Mouse (Mus musculus) spleen, adult 10 weeks (tissue): ENCODE measurements around the gene Uox. TPM values are rescaled to one million over a fixed set of nuclear protein-coding genes. Genes with fewer than 3 reads are reported as not detected.

Source experiments
- polyA plus RNA-seq: library from polyadenylated mRNA; stranded (reverse); fragments of 350-450 nt; fragmentation: Illumina TruSeq; extraction: RNeasy Lipid Tissue Mini Kit (QIAGEN cat#74804); gene quantifications from one replicate; pipeline ENCODE4 v1.2.3, GENCODE M21; 2015; ENCODE audit warnings: low replicate concordance; ENCODE audit not compliant: insufficient read depth

Uox gene
- polyA plus RNA-seq, result not detected

DNA sequence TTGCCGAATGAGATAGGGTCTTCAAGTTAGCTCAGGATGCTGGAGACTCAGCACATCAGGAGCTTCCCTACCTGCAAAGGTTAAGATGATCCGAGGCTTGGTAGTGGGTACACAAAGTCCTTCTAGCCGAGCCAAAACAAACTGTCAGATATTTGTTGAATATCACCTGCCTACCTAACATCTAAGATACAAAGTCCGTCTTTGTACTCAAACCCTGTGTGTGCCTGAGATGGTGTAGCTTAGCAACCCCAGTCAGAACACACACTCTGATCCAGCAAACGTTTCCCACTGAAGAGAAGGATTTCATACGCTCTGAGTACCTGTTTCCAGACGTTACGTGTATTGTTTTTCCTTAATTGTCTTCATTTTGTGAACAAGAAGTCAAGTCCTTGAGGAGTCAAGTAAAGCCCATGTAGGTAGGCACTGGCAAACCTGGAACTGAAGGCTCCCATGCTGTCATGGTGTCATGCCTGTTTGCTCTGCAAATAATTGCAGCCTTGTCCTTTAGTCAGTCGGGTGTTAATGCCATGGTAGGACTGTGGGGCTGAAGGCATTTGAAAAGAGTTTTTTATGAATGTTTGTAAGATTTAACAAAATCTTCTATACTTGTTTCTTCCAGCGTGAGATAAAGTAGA lies at the start of gene Uox:
Uox (plus strand) TSS at position 279 of the 635 bp plus-strand sequence.

DNA sequence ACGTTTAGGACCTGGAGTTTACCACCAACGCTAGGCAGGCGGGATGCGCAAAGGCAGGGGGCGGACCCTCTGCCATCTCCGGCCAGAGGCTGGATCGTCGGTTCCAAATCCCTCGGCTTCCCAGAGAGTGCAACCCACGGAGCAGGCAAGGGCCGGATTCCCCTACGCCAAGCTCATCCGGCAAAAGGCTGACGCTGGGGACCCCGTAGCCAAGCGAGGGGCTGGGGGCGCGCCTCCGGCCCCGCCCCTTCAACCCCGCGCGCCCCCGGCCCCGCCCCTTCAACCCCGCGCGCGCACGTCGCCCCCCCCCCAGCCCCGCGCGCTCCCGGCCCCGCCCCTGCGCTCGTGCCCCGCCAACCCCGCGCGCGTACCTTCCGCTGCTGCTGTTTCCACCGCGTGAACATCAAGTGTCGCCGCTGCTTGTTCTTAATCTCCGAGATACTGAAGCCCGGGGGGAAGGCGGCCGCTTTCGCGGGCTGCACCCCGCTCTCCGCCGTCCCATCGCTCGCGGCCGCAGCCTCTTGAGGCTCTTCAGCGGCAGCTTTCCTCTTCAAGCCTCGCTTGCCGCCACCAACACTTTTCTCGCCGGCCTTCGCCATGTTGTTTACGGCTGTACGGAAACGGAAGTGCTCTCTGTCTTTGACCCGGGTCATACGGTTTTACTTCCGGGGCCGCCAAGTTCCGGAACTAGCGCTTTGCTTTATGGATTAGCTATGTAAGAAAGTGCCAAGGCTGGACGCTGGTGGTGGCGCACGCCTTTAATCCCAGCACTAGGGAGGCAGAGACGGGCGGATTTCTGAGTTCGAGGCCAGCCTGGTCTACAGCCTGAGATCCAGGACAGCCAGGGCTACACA lies 49.2 kb upstream of the Uox start, which contains the start of gene Rpf1:
Rpf1 (minus strand) TSS at position 632 of the 854 bp plus-strand sequence.

GRCm38 (mm10) chr3:146615496-146615895 lies 45.3 kb downstream of the Uox start, which contains the start of gene Dnase2b:
TSS of gene Dnase2b (minus strand) at chr3:146615596.

DNA sequence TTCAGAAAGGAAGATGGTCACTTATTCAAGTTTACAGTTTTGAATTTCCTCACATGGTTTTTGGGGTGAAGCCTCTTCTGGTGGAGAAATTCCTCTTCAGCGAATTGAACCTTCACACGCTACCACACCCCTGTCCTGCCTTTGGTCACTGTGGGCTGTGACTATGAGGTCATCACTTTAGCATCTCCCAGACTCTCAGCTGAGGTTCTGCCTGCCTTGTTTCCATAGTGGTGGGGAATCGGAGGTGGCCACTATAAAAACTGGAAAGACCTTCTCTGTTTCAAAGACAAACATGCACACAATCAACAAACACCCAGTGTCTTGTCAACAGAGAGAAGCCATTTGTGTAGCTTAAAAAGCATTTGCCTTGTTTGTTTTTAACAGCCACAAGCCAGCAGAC lies 81.0 kb downstream of the Uox start, which contains the start of gene 4930503B20Rik:
4930503B20Rik (minus strand) TSS at position 101 of the 400 bp plus-strand sequence.

Other genes starting within 250 kb of the Uox start
- gene Ssx2ip, start 165.8 kb upstream of the Uox start, polyA plus RNA-seq, result 4.7 TPM
- 12.0 TPM for gene Ctbs, start 120.6 kb upstream of the Uox start, polyA plus RNA-seq
- gene Spata1, start 70.7 kb upstream of the Uox start, polyA plus RNA-seq, result 14.0 TPM
- 260 TPM for gene Gng5, start 70.6 kb upstream of the Uox start, polyA plus RNA-seq
- 71.6 TPM for gene Rpf1, start 49.0 kb upstream of the Uox start, polyA plus RNA-seq
- not detected for gene Dnase2b, start 45.2 kb downstream of the Uox start, polyA plus RNA-seq
- gene 4930503B20Rik, start 80.9 kb downstream of the Uox start, polyA plus RNA-seq, result 0.12 TPM
- gene Samd13, start 115.2 kb downstream of the Uox start, polyA plus RNA-seq, result 0.51 TPM
- gene Prkacb, start 242.6 kb downstream of the Uox start, polyA plus RNA-seq, result 104 TPM